Mouse (Mus musculus): ENCODE data around the gene Ints11.

Gene Ints11

GRCm38 (mm10) chr4:155869317-155870033 is at the start of gene Ints11, which contains the start of gene Cptp:
TSS of gene Ints11 (plus strand) at chr4:155869546.
TSS of gene Cptp (minus strand) at chr4:155869440.
- no peak for DNase-seq (ENCODE audit: extremely low read depth, low read depth, low spot score)

GRCm38 (mm10) chr4:155821025-155821424 is 48.3 kb upstream of the Ints11 start:
- DNase-seq (ENCODE audit: extremely low read depth, low read depth, low spot score): no peak

GRCm38 (mm10) chr4:155823443-155823842 is 45.9 kb upstream of the Ints11 start:
- DNase-seq (ENCODE audit: extremely low read depth, low read depth, low spot score): no peak

GRCm38 (mm10) chr4:155829866-155830265 is 39.5 kb upstream of the Ints11 start:
- DNase-seq (ENCODE audit: extremely low read depth, low read depth, low spot score): peak; percentile 95

GRCm38 (mm10) chr4:155830596-155830995 is 38.8 kb upstream of the Ints11 start:
- DNase-seq (ENCODE audit: extremely low read depth, low read depth, low spot score): no peak

- peak; percentile 56 for DNase-seq (ENCODE audit: extremely low read depth, low read depth, low spot score)
These were observed 38.1 kb upstream of the Ints11 start, which contains the start of gene Aurkaip1 for GRCm38 (mm10) chr4:155831205-155831766. TSS of gene Aurkaip1 (plus strand) at chr4:155831272.

GRCm38 (mm10) chr4:155831831-155832230 is 37.5 kb upstream of the Ints11 start:
- no peak for DNase-seq (ENCODE audit: extremely low read depth, low read depth, low spot score)

GRCm38 (mm10) chr4:155832321-155832720 is 37.0 kb upstream of the Ints11 start:
- no peak for DNase-seq (ENCODE audit: extremely low read depth, low read depth, low spot score)

GRCm38 (mm10) chr4:155833234-155833633 is 36.1 kb upstream of the Ints11 start:
- DNase-seq (ENCODE audit: extremely low read depth, low read depth, low spot score): no peak

GRCm38 (mm10) chr4:155833836-155834235 is 35.5 kb upstream of the Ints11 start:
- no peak for DNase-seq (ENCODE audit: extremely low read depth, low read depth, low spot score)

- DNase-seq (ENCODE audit: extremely low read depth, low read depth, low spot score): no peak
These were observed 31.8 kb upstream of the Ints11 start for GRCm38 (mm10) chr4:155837404-155838010.

- no peak for DNase-seq (ENCODE audit: extremely low read depth, low read depth, low spot score)
These were observed 30.9 kb upstream of the Ints11 start for GRCm38 (mm10) chr4:155838187-155839153.

GRCm38 (mm10) chr4:155839483-155839910 is 29.8 kb upstream of the Ints11 start, which contains the start of gene Mxra8:
TSS of gene Mxra8 (plus strand) at chr4:155839680.
- DNase-seq (ENCODE audit: extremely low read depth, low read depth, low spot score): no peak

GRCm38 (mm10) chr4:155840076-155841002 is 29.0 kb upstream of the Ints11 start:
- DNase-seq (ENCODE audit: extremely low read depth, low read depth, low spot score): no peak

GRCm38 (mm10) chr4:155841003-155841454 is 28.3 kb upstream of the Ints11 start:
- no peak for DNase-seq (ENCODE audit: extremely low read depth, low read depth, low spot score)

GRCm38 (mm10) chr4:155841651-155842270 is 27.6 kb upstream of the Ints11 start:
- no peak for DNase-seq (ENCODE audit: extremely low read depth, low read depth, low spot score)

- no peak for DNase-seq (ENCODE audit: extremely low read depth, low read depth, low spot score)
These were observed 26.1 kb upstream of the Ints11 start for GRCm38 (mm10) chr4:155843231-155843630.

GRCm38 (mm10) chr4:155846871-155847578 is 22.3 kb upstream of the Ints11 start, which contains the start of gene Dvl1:
TSS of gene Dvl1 (plus strand) at chr4:155847402.
- no peak for DNase-seq (ENCODE audit: extremely low read depth, low read depth, low spot score)
